Mouse (Mus musculus) CD8-positive naive resting alpha-beta T cell, adult 57 days (primary cell): ENCODE measurements around the gene Vmn1r121. TPM values are rescaled to one million over a fixed set of nuclear protein-coding genes. Genes with fewer than 3 reads are reported as not detected.

Experiments
- total RNA-seq: library from RNA; stranded (reverse); gene quantifications from one replicate; pipeline ENCODE4 v1.2.4, GENCODE M21; 2023

Vmn1r121 gene
- total RNA-seq: not detected

DNA sequence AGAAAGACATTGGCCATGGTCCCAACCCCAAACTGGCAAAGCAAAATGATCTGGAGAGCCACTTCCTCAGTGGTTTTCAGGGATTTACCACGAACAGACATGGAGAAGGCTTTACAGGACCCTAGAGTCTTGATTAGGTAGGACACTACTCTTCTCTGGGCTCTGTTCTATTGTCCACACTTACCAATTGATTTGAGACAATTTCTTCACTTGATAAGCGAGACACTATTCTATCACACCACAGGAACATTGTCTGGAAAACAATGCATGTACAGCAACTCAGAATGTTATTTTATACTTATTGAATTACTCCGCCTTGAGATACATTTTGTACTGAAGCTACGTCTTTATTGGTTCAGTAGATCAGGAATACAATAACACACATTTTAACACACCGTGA, at the start of gene Vmn1r121:
Vmn1r121 (minus strand) TSS at position 101 of the 400 bp plus-strand sequence.

DNA sequence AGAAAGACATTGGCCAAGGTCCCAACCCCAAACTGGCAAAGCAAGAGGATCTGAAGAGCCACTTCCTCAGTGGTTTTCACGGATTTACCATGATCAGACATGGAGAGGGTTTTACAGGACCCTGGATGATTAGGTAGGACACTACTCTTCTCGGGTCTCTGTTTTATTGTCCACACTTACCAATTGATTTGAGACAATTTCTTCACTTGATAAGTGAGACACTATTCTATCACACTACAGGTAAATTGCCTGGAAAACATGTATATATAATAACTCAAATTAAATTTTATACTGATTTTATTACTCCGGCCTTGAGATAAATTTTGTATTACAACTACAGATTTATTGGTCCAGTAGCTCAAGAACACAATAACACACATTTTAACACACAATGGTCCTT, 35.7 kb upstream of the Vmn1r121 start, which contains the start of gene Vmn1r122:
Vmn1r122 (minus strand) TSS at position 101 of the 400 bp plus-strand sequence.

DNA sequence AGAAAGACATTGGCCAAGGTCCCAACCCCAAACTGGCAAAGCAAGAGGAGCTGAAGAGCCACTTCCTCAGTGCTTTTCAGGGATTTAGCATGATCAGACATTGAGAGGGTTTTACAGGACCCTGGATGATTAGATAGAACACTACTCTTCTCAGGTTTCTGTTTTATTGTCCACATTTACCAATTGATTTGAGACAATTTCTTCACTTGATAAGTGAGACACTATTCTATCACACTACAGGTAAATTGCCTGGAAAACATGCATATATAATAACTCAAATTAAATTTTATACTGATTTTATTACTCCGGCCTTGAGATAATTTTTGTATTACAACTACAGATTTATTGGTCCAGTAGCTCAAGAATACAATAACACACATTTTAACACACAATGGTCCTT, 44.6 kb downstream of the Vmn1r121 start, which contains the start of gene Vmn1r120:
Vmn1r120 (minus strand) TSS at position 101 of the 400 bp plus-strand sequence.

Other genes starting within 250 kb of the Vmn1r121 start
- gene Vmn1r116, start 226.3 kb downstream of the Vmn1r121 start, total RNA-seq: not detected
- not detected for gene Vmn1r117, start 214.4 kb downstream of the Vmn1r121 start, total RNA-seq
- not detected for gene Vmn1r118, start 186.2 kb downstream of the Vmn1r121 start, total RNA-seq
- not detected for gene Vmn1r119, start 86.1 kb downstream of the Vmn1r121 start, total RNA-seq
- gene Vmn1r120, start 44.7 kb downstream of the Vmn1r121 start, total RNA-seq: not detected
- not detected for gene Vmn1r122, start 35.6 kb upstream of the Vmn1r121 start, total RNA-seq
- gene Vmn1r123, start 63.7 kb upstream of the Vmn1r121 start, total RNA-seq: not detected
- not detected for gene Gm5157, start 91.9 kb upstream of the Vmn1r121 start, total RNA-seq
- gene Vmn1r124, start 162.1 kb upstream of the Vmn1r121 start, total RNA-seq: not detected
- gene Vmn1r125, start 173.7 kb upstream of the Vmn1r121 start, total RNA-seq: not detected
- not detected for gene Vmn1r126, start 203.0 kb upstream of the Vmn1r121 start, total RNA-seq
- not detected for gene Vmn1r127, start 221.3 kb upstream of the Vmn1r121 start, total RNA-seq